Mouse (Mus musculus): ENCODE data around the gene Cldn20. TPM values are rescaled to one million over a fixed set of nuclear protein-coding genes. Genes with fewer than 3 reads are reported as not detected.

The Cldn20 gene
- under 1 TPM in 1 of 2 experiments, not detected in 1; 0.58 TPM for polyA plus RNA-seq (2017; shearing (Covaris generic))

GRCm38 (mm10) chr17:3532254-3532653 is at the start of gene Cldn20:
Cldn20 (plus strand) TSS chr17:3532554.

GRCm38 (mm10) chr17:3557331-3558311 is 25.3 kb downstream of the Cldn20 start, which contains the start of gene Tfb1m:
Tfb1m (minus strand) TSS chr17:3557781.

Other genes starting within 250 kb of the Cldn20 start
- 1 to 10 TPM; 1.0 to 1.8 TPM for gene Tiam2, start 206.0 kb upstream of the Cldn20 start, polyA plus RNA-seq (2017; shearing (Covaris generic))
- 10 to 100 TPM; 12.4 to 12.7 TPM for gene Tfb1m, start 25.2 kb downstream of the Cldn20 start, polyA plus RNA-seq (2017; shearing (Covaris generic))
- gene Nox3, start 163.7 kb downstream of the Cldn20 start, polyA plus RNA-seq (2017; shearing (Covaris generic)): under 1 TPM in 1 of 2 experiments, not detected in 1; 0.47 TPM

All from inflammation-experienced regulatory T-cells (primary cell).